Mouse (Mus musculus) lung, postnatal 0 days (tissue): ENCODE measurements around the gene Slc38a6. TPM values are rescaled to one million over a fixed set of nuclear protein-coding genes. Genes with fewer than 3 reads are reported as not detected.

Source experiments
- ATAC-seq: fragments of 200-750 bp; cut with Nextera tagmentation; 2 replicates; pipeline ENCODE4 v1.8.0; 2017; ENCODE audit warnings: moderate library complexity
- DNase-seq: peaks from one replicate; pipeline ENCODE4 v3.0.0-alpha.2; 2016; ENCODE audit warnings: low spot score
- H3K27ac ChIP-seq: fragments of 300-500 bp; sonication (generic); 2 replicates; pipeline ENCODE4 v1.5.1; 2014; ENCODE audit warnings: antibody characterized with exemption, mild to moderate bottlenecking, low read length, mixed read lengths
- H3K27me3 ChIP-seq: fragments of 300-500 bp; sonication (generic); replicated peaks from 2 replicates; pipeline ENCODE4 v1.6.1; 2014; ENCODE audit warnings: low read length, mixed read lengths; ENCODE audit not compliant: insufficient read depth
- H3K36me3 ChIP-seq: fragments of 300-500 bp; sonication (generic); 2 replicates; pipeline ENCODE4 v1.6.1; 2014; ENCODE audit warnings: low read length, mixed read lengths; ENCODE audit not compliant: insufficient read depth
- H3K4me1 ChIP-seq: fragments of 300-500 bp; sonication (generic); 2 replicates; pipeline ENCODE4 v1.6.1; 2014; ENCODE audit warnings: antibody characterized with exemption, low read depth, low read length, mixed read lengths; ENCODE audit not compliant: insufficient read depth
- H3K4me2 ChIP-seq: fragments of 300-500 bp; sonication (generic); replicated peaks from 2 replicates; pipeline ENCODE4 v1.6.1; 2014; ENCODE audit warnings: low read depth, mild to moderate bottlenecking, low read length, moderate library complexity, mixed read lengths
- H3K4me3 ChIP-seq: fragments of 300-500 bp; sonication (generic); 2 replicates; pipeline ENCODE4 v1.5.1; 2014; ENCODE audit warnings: low read depth, low read length
- H3K9ac ChIP-seq: fragments of 300-500 bp; sonication (generic); replicated peaks from 2 replicates; pipeline ENCODE4 v1.6.1; 2014; ENCODE audit warnings: low read depth, mild to moderate bottlenecking
- H3K9me3 ChIP-seq: fragments of 300-500 bp; sonication (generic); 2 replicates; pipeline ENCODE4 v1.6.1; 2016; ENCODE audit warnings: low read length, mixed read lengths
- CTCF ChIP-seq: IDR thresholded peaks from 2 replicates; pipeline ENCODE4 v1.5.1; 2016; ENCODE audit warnings: antibody characterized with exemption, mild to moderate bottlenecking
- EP300 ChIP-seq: IDR thresholded peaks from 2 replicates; pipeline ENCODE4 v1.6.1; 2016; ENCODE audit warnings: antibody characterized with exemption, mild to moderate bottlenecking, control low read depth
- WGBS: fragments of 180-500 bp; shearing (Covaris S2); extraction: QIAGEN DNeasy Blood & Tissue Kit; methylation state at CpG from one replicate; pipeline ENCODE4 v1.1.7; 2014; 5-methylcytosine and 5-hydroxymethylcytosine counted together
- polyA plus RNA-seq: library from polyadenylated mRNA; unstranded; fragments of >200 nt; fragmentation: Nextera tagmentation; extraction: Ambion mirVana; gene quantifications from 2 replicates; pipeline ENCODE4 v1.2.1, GENCODE M21; 2015

Slc38a6 gene
- polyA plus RNA-seq, 1 experiment from 2014 or later, result 4.2 TPM

- TF ChIP-seq EP300, result no peak
- TF ChIP-seq CTCF, result no peak
- no peaks in the 10 kb centered on the region for H3K36me3 ChIP-seq
- 0 out of 2 replicates have a peak overlapping the region, but pooled peaks have one; percentile 83 for H3K27ac ChIP-seq
- no peaks in the 10 kb centered on the region for H3K27me3 ChIP-seq
- ATAC-seq (no peak), DNase-seq (peak; percentile 52)
- no peaks in the 10 kb centered on the region for H3K9me3 ChIP-seq
- 42% methylated on average over 8 of the region's 8 CpGs for WGBS
- H3K4me1 ChIP-seq, result peaks cover 6% of the 10 kb centered on the region; the same call in 1 of the 2 replicates
- no peak overlapping the region for H3K9ac ChIP-seq
- H3K4me2 ChIP-seq, result peak overlapping the region; percentile 90; the same call in 1 of the 2 replicates
- H3K4me3 ChIP-seq, result peak overlapping the region; percentile 59; the same call in 1 of the 2 replicates
Measured at GRCm38 (mm10) chr12:73287609-73288008, 1.0 kb downstream of the Slc38a6 start.

- DNase-seq, result no peak
- WGBS, result 95% methylated on average over 3 of the region's 3 CpGs
- no peaks in the 10 kb centered on the region for H3K36me3 ChIP-seq
Measured at GRCm38 (mm10) chr12:73288626-73289025, 2.0 kb downstream of the Slc38a6 start.

GRCm38 (mm10) chr12:73294884-73295283 lies 8.3 kb downstream of the Slc38a6 start:
- Histone ChIP-seq H3K27ac (no peak overlapping the region), H3K4me3 (no peak overlapping the region), H3K4me1 (no peaks in the 10 kb centered on the region)

More at GRCm38 (mm10) chr12:73288626-73289025, 2.0 kb downstream of the Slc38a6 start:
- H3K27ac ChIP-seq, result no peak overlapping the region
- TF ChIP-seq EP300, result no peak
- TF ChIP-seq CTCF, result no peak
- H3K9me3 ChIP-seq, result no peaks in the 10 kb centered on the region
- H3K4me3 ChIP-seq, result no peak overlapping the region
- no peak for ATAC-seq
- H3K4me1 ChIP-seq, result peaks cover 6% of the 10 kb centered on the region; the same call in 1 of the 2 replicates
- no peak overlapping the region for H3K9ac ChIP-seq
- no peak overlapping the region for H3K4me2 ChIP-seq
- no peaks in the 10 kb centered on the region for H3K27me3 ChIP-seq

GRCm38 (mm10) chr12:73295505-73296140 lies 9.0 kb downstream of the Slc38a6 start:
- DNase-seq, result peak; percentile 42
- Histone ChIP-seq H3K27ac (no peak overlapping the region), H3K9me3 (no peaks in the 10 kb centered on the region), H3K9ac (no peak overlapping the region), H3K4me1 (no peaks in the 10 kb centered on the region), H3K4me2 (no peak overlapping the region), H3K27me3 (no peaks in the 10 kb centered on the region), H3K36me3 (no peaks in the 10 kb centered on the region), H3K4me3 (no peak overlapping the region)
- ATAC-seq, result peak; percentile 43; the same call in 1 of the 2 replicates
- TF ChIP-seq EP300 (no peak), CTCF (no peak)
- 45% methylated on average over 11 of the region's 11 CpGs for WGBS

More at GRCm38 (mm10) chr12:73294884-73295283, 8.3 kb downstream of the Slc38a6 start:
- H3K4me2 ChIP-seq, result no peak overlapping the region
- no peaks in the 10 kb centered on the region for H3K36me3 ChIP-seq
- TF ChIP-seq EP300, result no peak
- TF ChIP-seq CTCF, result no peak
- DNase-seq (no peak), ATAC-seq (no peak)
- H3K9ac ChIP-seq, result no peak overlapping the region
- no peaks in the 10 kb centered on the region for H3K27me3 ChIP-seq
- H3K9me3 ChIP-seq, result no peaks in the 10 kb centered on the region

- Histone ChIP-seq H3K27me3 (no peaks in the 10 kb centered on the region), H3K4me2 (no peak overlapping the region), H3K4me1 (no peaks in the 10 kb centered on the region), H3K36me3 (no peaks in the 10 kb centered on the region), H3K4me3 (no peak overlapping the region), H3K9ac (no peak overlapping the region), H3K27ac (no peak overlapping the region), H3K9me3 (no peaks in the 10 kb centered on the region)
- ATAC-seq (no peak), DNase-seq (no peak)
- no peak for TF ChIP-seq CTCF
- TF ChIP-seq EP300, result no peak
- 91% methylated on average over 5 of the region's 5 CpGs for WGBS
Measured at GRCm38 (mm10) chr12:73298621-73299020, 12.0 kb downstream of the Slc38a6 start.

- TF ChIP-seq EP300 (no peak), CTCF (no peak)
- 81% methylated on average over 2 of the region's 2 CpGs for WGBS
- Histone ChIP-seq H3K4me3 (no peak overlapping the region), H3K9me3 (no peaks in the 10 kb centered on the region), H3K36me3 (no peaks in the 10 kb centered on the region), H3K4me2 (no peak overlapping the region), H3K9ac (no peak overlapping the region), H3K27me3 (no peaks in the 10 kb centered on the region), H3K4me1 (no peaks in the 10 kb centered on the region), H3K27ac (no peak overlapping the region)
- DNase-seq, result no peak
- ATAC-seq, result no peak
Measured at GRCm38 (mm10) chr12:73300531-73300930, 14.0 kb downstream of the Slc38a6 start.

GRCm38 (mm10) chr12:73304636-73305035 lies 18.1 kb downstream of the Slc38a6 start:
- Histone ChIP-seq H3K36me3 (no peaks in the 10 kb centered on the region), H3K9ac (no peak overlapping the region), H3K4me1 (no peaks in the 10 kb centered on the region), H3K27me3 (no peaks in the 10 kb centered on the region), H3K4me2 (no peak overlapping the region), H3K27ac (no peak overlapping the region), H3K9me3 (no peaks in the 10 kb centered on the region), H3K4me3 (no peak overlapping the region)
- WGBS, result 58% methylated on average over 4 of the region's 4 CpGs
- TF ChIP-seq EP300, result no peak
- TF ChIP-seq CTCF, result no peak
- peak; percentile 50 for DNase-seq
- no peak for ATAC-seq
